Mouse (Mus musculus) ES-Bruce4 (cell line): ENCODE data around the gene Rasa2.

Experiments
- CTCF ChIP-seq: IDR thresholded peaks from one replicate; pipeline ENCODE4 v1.8.1; 2011; ENCODE audit warnings: low read depth, low read length
- POLR2A ChIP-seq: IDR thresholded peaks from one replicate; pipeline ENCODE4 v1.8.1; 2011; ENCODE audit warnings: low read length; ENCODE audit not compliant: insufficient read depth

GRCm38 (mm10) chr9:96537615-96537919 is 93.8 kb downstream of the Rasa2 start:
- TF ChIP-seq CTCF: no peak
- TF ChIP-seq POLR2A: no peak
